Mouse (Mus musculus): ENCODE measurements around the gene St6galnac3.

DNA sequence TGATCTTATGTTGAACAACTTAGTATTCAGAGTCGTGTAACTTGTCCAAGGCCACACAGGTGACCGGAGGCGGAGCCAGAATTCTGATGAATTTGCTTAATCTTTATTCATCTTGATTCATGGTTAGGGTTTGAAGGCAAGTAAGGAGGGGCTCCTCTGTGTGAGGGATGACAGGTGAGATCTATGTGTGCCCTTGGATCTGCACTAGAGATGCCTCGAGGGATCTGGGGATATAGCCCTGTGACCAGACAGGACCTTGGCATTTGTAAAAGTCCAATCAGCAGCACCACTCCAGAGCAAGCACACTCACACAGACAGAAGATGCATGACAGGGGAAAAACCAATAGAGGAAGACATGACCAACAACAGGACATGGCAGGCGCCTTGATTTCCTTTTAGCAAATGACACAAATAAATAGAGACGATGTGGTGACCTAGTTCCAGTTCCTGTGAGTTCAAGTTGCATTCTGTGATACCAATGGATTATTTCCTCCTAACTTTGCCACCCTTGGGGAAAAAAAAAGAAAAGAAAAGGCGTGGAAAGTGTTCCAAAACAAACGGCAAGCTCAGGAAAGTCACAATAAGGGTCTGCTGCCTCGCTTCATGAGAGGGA is 1.4 kb downstream of the St6galnac3 start:
- TF ChIP-seq CTCF (IDR thresholded peaks at IDR 0.05; ENCODE audit: borderline replicate concordance, extremely low read depth, insufficient read depth, insufficient read length) (no peak), POLR2A (IDR thresholded peaks at IDR 0.05; ENCODE audit: borderline replicate concordance, extremely low read depth, insufficient read depth, insufficient read length, poor library complexity, severe bottlenecking) (no peak)
